Mouse (Mus musculus): ENCODE measurements at regions not wholly inside any gene's neighbourhood (a gene's known extent, or its start where the extent isn't known, plus 50 kb on each side); places are given as distances from the start of the nearest gene placed in this dataset.

DNA sequence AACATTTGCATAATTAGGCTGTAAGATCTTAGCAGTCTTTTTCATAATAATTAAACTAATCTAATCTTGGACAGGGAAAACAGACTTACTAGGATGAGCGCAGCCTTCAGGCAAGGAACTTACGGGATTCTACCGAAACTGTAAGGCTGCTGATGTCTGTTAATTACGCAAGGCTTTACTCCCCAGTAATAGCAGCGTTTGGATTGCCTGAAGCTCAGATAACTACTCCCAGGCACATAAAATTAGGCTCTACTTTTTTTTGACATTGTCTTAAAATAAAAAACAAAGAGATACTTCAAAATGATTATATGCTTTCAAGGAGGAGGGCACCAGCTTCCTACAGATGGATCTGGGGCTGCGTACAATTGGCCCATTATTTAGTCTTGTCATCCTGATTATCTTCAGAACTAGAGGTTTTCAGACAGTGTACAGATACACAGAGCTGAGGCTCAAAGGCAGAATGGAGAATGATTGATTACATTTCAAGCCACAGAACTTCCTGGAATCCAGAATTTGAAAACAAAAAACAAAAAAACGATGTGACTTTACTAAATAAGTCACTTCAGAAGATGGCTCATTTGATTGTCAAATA is 220.1 kb upstream of the Tbc1d2b start:
- Histone ChIP-seq H3K79me2 (replicated peaks; ENCODE audit: control insufficient read depth, extremely low read depth, insufficient read depth, poor library complexity, severe bottlenecking) (no peaks in the 10 kb centered on the region), H3K4me1 (ENCODE audit: control insufficient read depth in 1 of 2, insufficient read depth in 2 of 2) (no peaks in the 10 kb centered on the region), H3K9me3 (replicated peaks; ENCODE audit: low read length) (no peaks in the 10 kb centered on the region), H3K36me3 (replicated peaks in 1 of 2; ENCODE audit: control insufficient read depth in 1 of 2, insufficient read depth in 1 of 2, low read length in 1 of 2) (no peaks in the 10 kb centered on the region), H3K27me3 (replicated peaks) (no peaks in the 10 kb centered on the region), H3K27ac (ENCODE audit: insufficient read depth, low read depth) (no peak overlapping the region), H3K4me2 (ENCODE audit: insufficient read depth, low read depth, poor library complexity, severe bottlenecking) (no peak overlapping the region), H3K4me3 (replicated peaks in 1 of 3; ENCODE audit: low read depth in 2 of 3, low read length in 2 of 3, poor library complexity in 1 of 3) (no peak overlapping the region), H3K9ac (ENCODE audit: insufficient read depth, low read depth) (no peak overlapping the region)
- TF ChIP-seq USF2 (conservative IDR thresholded peaks at IDR 0.05; ENCODE audit: low read depth, low read length) (no peak), MEF2A (IDR thresholded peaks at IDR 0.05; ENCODE audit: borderline replicate concordance, low read depth, low read length) (no peak), MAZ (IDR thresholded peaks at IDR 0.05; ENCODE audit: low read depth, low read length) (no peak)
- dilution Hi-C loops (cut with MboI; ENCODE audit: extremely low pct_ligation_motif_present, extremely low pct_unique_long_range_greater_than_20kb, low sequenced_read_pairs) (no loop called here), in situ Hi-C loops (cut with MboI; ENCODE audit: low pct_ligation_motif_present, low pct_unique_long_range_greater_than_20kb, low sequenced_read_pairs) (no loop called here)
- no peak for DNase-seq (ENCODE audit: extremely low read depth)

DNA sequence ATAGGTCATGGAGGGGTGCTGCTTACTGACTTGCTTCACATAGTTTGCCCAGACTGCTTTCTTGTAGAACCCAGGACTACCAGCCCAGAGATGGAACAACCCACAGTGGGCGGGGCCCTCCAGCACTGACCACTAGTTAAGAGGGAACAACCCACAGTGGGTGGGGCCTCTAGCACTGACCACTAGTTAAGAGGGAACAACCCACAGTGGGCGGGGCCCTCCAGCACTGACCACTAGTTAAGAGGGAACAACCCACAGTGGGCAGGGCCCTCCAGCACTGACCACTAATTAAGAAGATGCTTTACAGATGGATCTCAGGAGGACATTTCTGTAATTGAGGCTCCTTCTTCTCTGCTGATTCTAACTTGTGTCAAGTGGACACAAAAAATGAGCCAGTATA is 180.0 kb upstream of the Tbc1d2b start:
- Histone ChIP-seq H3K27me3 (replicated peaks) (no peaks in the 10 kb centered on the region), H3K79me2 (replicated peaks; ENCODE audit: control insufficient read depth, extremely low read depth, insufficient read depth, poor library complexity, severe bottlenecking) (no peaks in the 10 kb centered on the region), H3K4me3 (replicated peaks in 1 of 3; ENCODE audit: low read depth in 2 of 3, low read length in 2 of 3, poor library complexity in 1 of 3) (no peak overlapping the region), H3K9me3 (replicated peaks; ENCODE audit: low read length) (peaks cover 3% of the 10 kb centered on the region), H3K4me2 (ENCODE audit: insufficient read depth, low read depth, poor library complexity, severe bottlenecking) (no peak overlapping the region), H3K9ac (ENCODE audit: insufficient read depth, low read depth) (no peak overlapping the region), H3K4me1 (ENCODE audit: control insufficient read depth in 1 of 2, insufficient read depth in 2 of 2) (no peaks in the 10 kb centered on the region), H3K27ac (ENCODE audit: insufficient read depth, low read depth) (no peak overlapping the region), H3K36me3 (replicated peaks in 1 of 2; ENCODE audit: control insufficient read depth in 1 of 2, insufficient read depth in 1 of 2, low read length in 1 of 2) (no peaks in the 10 kb centered on the region)
- no peak for TF ChIP-seq NELFE (IDR thresholded peaks at IDR 0.05; ENCODE audit: low read depth, low read length)
- no peak for TF ChIP-seq POLR2AphosphoS2 (IDR thresholded peaks at IDR 0.05; ENCODE audit: low read depth, low read length)
- dilution Hi-C loops (cut with MboI; ENCODE audit: extremely low pct_ligation_motif_present, extremely low pct_unique_long_range_greater_than_20kb, low sequenced_read_pairs), result no loop called here
- in situ Hi-C loops (cut with MboI; ENCODE audit: low pct_ligation_motif_present, low pct_unique_long_range_greater_than_20kb, low sequenced_read_pairs), result no loop called here
- no peak for DNase-seq (ENCODE audit: extremely low read depth)

GRCm38 (mm10) chr9:90446957-90447356 is 176.4 kb upstream of the Tbc1d2b start:
- Histone ChIP-seq H3K36me3 (replicated peaks in 1 of 2; ENCODE audit: control insufficient read depth in 1 of 2, insufficient read depth in 1 of 2, low read length in 1 of 2) (no peaks in the 10 kb centered on the region), H3K9ac (ENCODE audit: insufficient read depth, low read depth) (no peak overlapping the region), H3K27ac (ENCODE audit: insufficient read depth, low read depth) (no peak overlapping the region), H3K9me3 (replicated peaks; ENCODE audit: low read length) (no peaks in the 10 kb centered on the region), H3K4me2 (ENCODE audit: insufficient read depth, low read depth, poor library complexity, severe bottlenecking) (no peak overlapping the region), H3K27me3 (replicated peaks) (no peaks in the 10 kb centered on the region), H3K79me2 (replicated peaks; ENCODE audit: control insufficient read depth, extremely low read depth, insufficient read depth, poor library complexity, severe bottlenecking) (no peaks in the 10 kb centered on the region), H3K4me1 (ENCODE audit: control insufficient read depth in 1 of 2, insufficient read depth in 2 of 2) (no peaks in the 10 kb centered on the region), H3K4me3 (replicated peaks in 1 of 3; ENCODE audit: low read depth in 2 of 3, low read length in 2 of 3, poor library complexity in 1 of 3) (no peak overlapping the region)
- dilution Hi-C loops (cut with MboI; ENCODE audit: extremely low pct_ligation_motif_present, extremely low pct_unique_long_range_greater_than_20kb, low sequenced_read_pairs), result no loop called here
- TF ChIP-seq POLR2A (IDR thresholded peaks at IDR 0.05; ENCODE audit: low read depth, low read length) (no peak), HCFC1 (IDR thresholded peaks at IDR 0.05; ENCODE audit: low read depth, low read length) (no peak), ZC3H11A (IDR thresholded peaks at IDR 0.05; ENCODE audit: low read depth, low read length) (peak; percentile 35; the same call in 1 of the 2 replicates), MYC (IDR thresholded peaks at IDR 0.05; ENCODE audit: low read depth, low read length) (no peak), NRF1 (IDR thresholded peaks at IDR 0.05; ENCODE audit: low read depth, low read length) (no peak), MAX (IDR thresholded peaks at IDR 0.05; ENCODE audit: low read length) (no peak), ELF1 (IDR thresholded peaks at IDR 0.05; ENCODE audit: low read depth, low read length) (no peak), RAD21 (IDR thresholded peaks at IDR 0.05; ENCODE audit: low read depth, low read length) (peak; percentile 73), ETS1 (conservative IDR thresholded peaks at IDR 0.05; ENCODE audit: low read depth, low read length) (no peak), TCF12 (IDR thresholded peaks at IDR 0.05; ENCODE audit: low read depth, low read length) (no peak), CTCF (conservative IDR thresholded peaks at IDR 0.05 in 1 of 2, IDR thresholded peaks at IDR 0.05 in 1 of 2; ENCODE audit: low read depth in 2 of 2, low read length in 2 of 2) (peak; percentile 54 to 87), CHD2 (IDR thresholded peaks at IDR 0.05; ENCODE audit: low read length) (no peak), USF2 (conservative IDR thresholded peaks at IDR 0.05; ENCODE audit: low read depth, low read length) (no peak), POLR2AphosphoS2 (IDR thresholded peaks at IDR 0.05; ENCODE audit: low read depth, low read length) (no peak), MAFK (IDR thresholded peaks at IDR 0.05; ENCODE audit: insufficient replicate concordance, low read length) (no peak), ZMIZ1 (IDR thresholded peaks at IDR 0.05; ENCODE audit: low read depth, low read length) (no peak), SMC3 (IDR thresholded peaks at IDR 0.05; ENCODE audit: low read depth, low read length) (peak; percentile 93), SIN3A (IDR thresholded peaks at IDR 0.05; ENCODE audit: low read length) (no peak), UBTF (IDR thresholded peaks at IDR 0.05; ENCODE audit: low read depth, low read length) (no peak), EP300 (IDR thresholded peaks at IDR 0.05; ENCODE audit: low read length) (no peak), PAX5 (IDR thresholded peaks at IDR 0.05; ENCODE audit: low read length) (no peak), ZKSCAN1 (IDR thresholded peaks at IDR 0.05; ENCODE audit: borderline replicate concordance, low read depth, low read length) (no peak), MEF2A (IDR thresholded peaks at IDR 0.05; ENCODE audit: borderline replicate concordance, low read depth, low read length) (no peak)
- in situ Hi-C loops (cut with MboI; ENCODE audit: low pct_ligation_motif_present, low pct_unique_long_range_greater_than_20kb, low sequenced_read_pairs), result loop anchor here (5.0 kb wide), 1 partner anchor 240 kb away; no protein-coding TSS in a partner anchor
- peak; percentile 49 for DNase-seq (ENCODE audit: extremely low read depth)
